Mouse (Mus musculus) CH12.LX (cell line): ENCODE results near the gene Hk2.

Experiments used
- CTCF ChIP-seq, 2 experiments: IDR thresholded peaks in 1 of 2; conservative IDR thresholded peaks in 1 of 2; 2 replicates each; pipeline ENCODE4 v1.5.1; 2011 to 2012; ENCODE audit warnings: low read depth in 2 of 2, low read length in 2 of 2, improper control_type of control experiment in 1 of 2, inconsistent platforms in 1 of 2, mild to moderate bottlenecking in 1 of 2, moderate library complexity in 1 of 2
- ETS1 ChIP-seq: conservative IDR thresholded peaks from 2 replicates; pipeline ENCODE4 v1.6.1; 2012; ENCODE audit warnings: low read depth, mild to moderate bottlenecking, inconsistent platforms, low read length, improper control_type of control experiment, moderate library complexity
- JUND ChIP-seq: conservative IDR thresholded peaks from 2 replicates; pipeline ENCODE4 v1.6.1; 2011; ENCODE audit warnings: low read depth, low read length, improper control_type of control experiment
- MAZ ChIP-seq: IDR thresholded peaks from 2 replicates; pipeline ENCODE4 v1.6.1; 2012; ENCODE audit warnings: low read depth, mild to moderate bottlenecking, inconsistent platforms, low read length, improper control_type of control experiment, moderate library complexity
- PAX5 ChIP-seq: IDR thresholded peaks from 2 replicates; pipeline ENCODE4 v1.6.1; 2012; ENCODE audit warnings: low read length, inconsistent platforms, mixed read lengths

DNA sequence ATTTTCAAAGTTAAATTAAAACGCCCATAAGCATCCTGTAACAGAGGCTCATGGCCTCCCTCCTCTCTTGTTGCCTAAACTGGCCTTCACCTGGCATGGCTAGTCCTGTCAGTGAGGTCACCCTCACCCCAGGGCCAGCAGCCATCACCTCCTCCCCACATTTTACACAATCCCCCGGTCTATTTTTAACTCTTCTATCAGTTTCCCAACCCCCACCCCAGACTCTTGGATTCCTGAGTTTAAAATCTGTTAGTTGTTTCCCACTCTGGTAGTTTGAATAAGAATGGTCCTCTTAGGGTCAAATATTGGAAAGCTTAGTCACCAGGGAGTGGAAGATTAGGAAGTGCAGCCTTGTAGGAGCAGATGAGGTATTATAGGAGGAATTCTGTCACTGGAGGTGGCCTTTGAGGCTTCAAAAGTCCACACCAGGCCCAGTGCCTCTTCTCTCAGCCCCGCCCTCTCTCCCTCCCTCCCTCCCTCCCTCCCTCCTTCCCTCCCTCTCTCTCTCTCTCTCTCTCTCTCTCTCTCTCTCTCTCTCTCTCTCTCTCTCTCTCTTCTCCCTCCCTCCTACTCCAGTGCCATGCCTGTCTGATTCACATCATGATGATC lies 13.4 kb downstream of the Hk2 start:
- no peak for TF ChIP-seq CTCF (conservative IDR thresholded peaks at IDR 0.05 in 1 of 2, IDR thresholded peaks at IDR 0.05 in 1 of 2; ENCODE audit: low read depth in 2 of 2, low read length in 2 of 2)
- TF ChIP-seq ETS1: no peak
- TF ChIP-seq PAX5: no peak
- TF ChIP-seq JUND: no peak
- TF ChIP-seq MAZ: no peak
